Mouse (Mus musculus) heart, embryonic 16.5 days (tissue): ENCODE results near the gene Mapk13. TPM values are rescaled to one million over a fixed set of nuclear protein-coding genes. Genes with fewer than 3 reads are reported as not detected.

Experiments
- ATAC-seq: fragments of 200-750 bp; cut with Nextera tagmentation; replicated peaks from 2 replicates; pipeline ENCODE4 v1.8.0; 2017; ENCODE audit warnings: moderate number of reproducible peaks; ENCODE audit not compliant: insufficient read depth, low FRiP score; ENCODE audit errors: extremely low read depth
- H3K27ac ChIP-seq: fragments of 300-500 bp; sonication (generic); 2 replicates; pipeline ENCODE4 v1.5.1; 2014; ENCODE audit warnings: mild to moderate bottlenecking, low read length, control low read depth, moderate library complexity
- H3K27me3 ChIP-seq: fragments of 300-500 bp; sonication (generic); 2 replicates; pipeline ENCODE4 v1.6.1; 2014; ENCODE audit warnings: low read length, mixed read lengths; ENCODE audit not compliant: control insufficient read depth, insufficient read depth
- H3K36me3 ChIP-seq: fragments of 300-500 bp; sonication (generic); 2 replicates; pipeline ENCODE4 v1.6.1; 2014; ENCODE audit not compliant: control insufficient read depth, insufficient read depth
- H3K4me1 ChIP-seq: fragments of 300-500 bp; sonication (generic); 2 replicates; pipeline ENCODE4 v1.6.1; 2014; ENCODE audit warnings: low read length, mixed read lengths; ENCODE audit not compliant: control insufficient read depth, insufficient read depth
- H3K4me2 ChIP-seq: fragments of 300-500 bp; sonication (generic); 2 replicates; pipeline ENCODE4 v1.6.1; 2014; ENCODE audit warnings: low read depth, mild to moderate bottlenecking, control low read depth, low read length
- H3K4me3 ChIP-seq: fragments of 300-500 bp; sonication (generic); 2 replicates; pipeline ENCODE4 v1.5.1; 2014; ENCODE audit warnings: mild to moderate bottlenecking, control low read depth, low read length
- H3K9ac ChIP-seq: fragments of 300-500 bp; sonication (generic); 2 replicates; pipeline ENCODE4 v1.6.1; 2014; ENCODE audit warnings: low read length, control low read depth
- H3K9me3 ChIP-seq: fragments of 300-500 bp; sonication (generic); replicated peaks from 2 replicates; pipeline ENCODE4 v1.6.1; 2016; ENCODE audit warnings: low read length; ENCODE audit not compliant: control insufficient read depth
- WGBS: fragments of 180-500 bp; shearing (Covaris S2); extraction: QIAGEN DNeasy Blood & Tissue Kit; methylation state at CpG from one replicate; pipeline ENCODE4 v1.1.7; 2014; 5-methylcytosine and 5-hydroxymethylcytosine counted together
- polyA plus RNA-seq: library from polyadenylated mRNA; unstranded; fragments of >200 nt; fragmentation: Nextera tagmentation; extraction: Ambion mirVana; gene quantifications from 2 replicates; pipeline ENCODE4 v1.2.1, GENCODE M21; 2015

Gene Mapk13
- polyA plus RNA-seq, 1 experiment from 2014 or later, result 4.3 TPM

DNA sequence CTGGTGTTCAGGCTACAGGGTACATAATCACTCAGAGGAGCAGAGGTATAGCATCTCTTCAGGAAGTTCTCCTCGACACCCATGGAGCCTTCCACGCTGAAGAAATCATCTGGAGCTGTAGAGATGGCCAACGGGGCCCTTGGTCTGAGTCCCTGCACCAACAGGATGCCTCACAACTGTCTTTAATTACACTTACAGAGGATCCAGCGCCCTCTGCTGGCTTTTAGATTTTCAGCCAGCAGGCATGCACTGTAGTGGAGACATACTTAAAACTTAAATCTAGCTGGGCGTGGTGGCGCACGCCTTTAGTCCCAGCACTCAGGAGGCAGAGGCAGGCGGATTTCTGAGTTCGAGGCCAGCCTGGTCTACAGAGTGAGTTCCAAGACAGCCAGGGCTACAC is 25.2 kb upstream of the Mapk13 start:
- peaks cover 65% of the 10 kb centered on the region for H3K36me3 ChIP-seq
- H3K27me3 ChIP-seq, result no peaks in the 10 kb centered on the region
- WGBS, result 91% methylated on average over 9 of the region's 9 CpGs
- no peak for ATAC-seq
- no peaks in the 10 kb centered on the region for H3K4me1 ChIP-seq
- H3K9ac ChIP-seq, result no peak overlapping the region
- H3K4me2 ChIP-seq, result no peak overlapping the region
- peaks cover 4% of the 10 kb centered on the region; the same call in 1 of the 2 replicates for H3K9me3 ChIP-seq
- no peak overlapping the region for H3K4me3 ChIP-seq
- H3K27ac ChIP-seq, result no peak overlapping the region

DNA sequence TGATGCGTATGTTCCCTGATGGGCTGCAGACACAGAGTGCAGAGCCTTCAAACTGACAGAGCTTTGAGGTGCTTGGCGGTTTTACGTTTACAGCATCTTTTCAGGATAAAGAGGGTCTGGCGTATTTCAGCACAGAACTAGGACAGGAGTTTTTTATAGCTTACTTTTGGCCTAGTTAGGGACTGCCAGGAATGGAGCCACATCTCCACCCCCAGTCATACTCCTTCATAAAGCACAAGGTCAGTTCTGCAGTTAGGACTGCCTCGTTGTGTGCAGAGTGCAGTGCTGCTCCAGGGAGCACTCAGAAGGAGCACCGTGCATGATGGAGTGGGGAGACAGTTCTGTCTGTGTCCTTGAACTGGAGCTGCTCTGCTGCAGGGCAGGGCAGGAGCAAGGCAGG is 23.3 kb upstream of the Mapk13 start:
- no peak overlapping the region for H3K4me3 ChIP-seq
- no peaks in the 10 kb centered on the region for H3K27me3 ChIP-seq
- H3K9me3 ChIP-seq, result peaks cover 4% of the 10 kb centered on the region; the same call in 1 of the 2 replicates
- no peaks in the 10 kb centered on the region for H3K4me1 ChIP-seq
- H3K36me3 ChIP-seq, result peaks cover 50% of the 10 kb centered on the region
- no peak for ATAC-seq
- no peak overlapping the region for H3K27ac ChIP-seq
- WGBS, result 67% methylated on average over 6 of the region's 6 CpGs
- H3K9ac ChIP-seq, result no peak overlapping the region
- no peak overlapping the region for H3K4me2 ChIP-seq

- Histone ChIP-seq H3K9me3 (peaks cover 4% of the 10 kb centered on the region; the same call in 1 of the 2 replicates), H3K36me3 (peaks cover 33% of the 10 kb centered on the region), H3K4me3 (no peak overlapping the region), H3K27me3 (no peaks in the 10 kb centered on the region), H3K27ac (no peak overlapping the region), H3K4me1 (no peaks in the 10 kb centered on the region), H3K9ac (no peak overlapping the region), H3K4me2 (no peak overlapping the region)
- 78% methylated on average over 4 of the region's 4 CpGs for WGBS
- ATAC-seq, result no peak
Observed at GRCm38 (mm10) chr17:28748001-28748400, 21.1 kb upstream of the Mapk13 start.

- H3K4me1 ChIP-seq, result no peaks in the 10 kb centered on the region
- H3K4me3 ChIP-seq, result no peak overlapping the region
- H3K27me3 ChIP-seq, result no peaks in the 10 kb centered on the region
- no peak overlapping the region for H3K27ac ChIP-seq
- peaks cover 12% of the 10 kb centered on the region for H3K36me3 ChIP-seq
- no peak overlapping the region for H3K4me2 ChIP-seq
- WGBS, result 66% methylated on average over 6 of the region's 6 CpGs
- H3K9me3 ChIP-seq, result no peaks in the 10 kb centered on the region
- ATAC-seq, result no peak
- H3K9ac ChIP-seq, result no peak overlapping the region
Observed at GRCm38 (mm10) chr17:28750580-28750979, 18.5 kb upstream of the Mapk13 start.

- no peak overlapping the region for H3K9ac ChIP-seq
- no peak for ATAC-seq
- WGBS, result 63% methylated on average over 5 of the region's 5 CpGs
- H3K4me1 ChIP-seq, result no peaks in the 10 kb centered on the region
- no peaks in the 10 kb centered on the region for H3K36me3 ChIP-seq
- no peaks in the 10 kb centered on the region for H3K9me3 ChIP-seq
- no peak overlapping the region for H3K4me3 ChIP-seq
- no peak overlapping the region for H3K27ac ChIP-seq
- no peak overlapping the region for H3K4me2 ChIP-seq
- no peaks in the 10 kb centered on the region for H3K27me3 ChIP-seq
Observed at GRCm38 (mm10) chr17:28756447-28756846, 12.7 kb upstream of the Mapk13 start.

- Histone ChIP-seq H3K27ac (no peak overlapping the region), H3K27me3 (no peaks in the 10 kb centered on the region), H3K4me1 (no peaks in the 10 kb centered on the region), H3K4me3 (no peak overlapping the region), H3K36me3 (no peaks in the 10 kb centered on the region), H3K4me2 (no peak overlapping the region), H3K9ac (no peak overlapping the region), H3K9me3 (no peaks in the 10 kb centered on the region)
- no peak for ATAC-seq
- 54% methylated on average over 2 of the region's 2 CpGs for WGBS
Observed at GRCm38 (mm10) chr17:28757470-28757869, 11.6 kb upstream of the Mapk13 start.

- H3K4me2 ChIP-seq, result no peak overlapping the region
- no peaks in the 10 kb centered on the region for H3K36me3 ChIP-seq
- WGBS, result 65% methylated on average over 8 of the region's 8 CpGs
- no peak overlapping the region for H3K4me3 ChIP-seq
- no peaks in the 10 kb centered on the region for H3K9me3 ChIP-seq
- H3K27me3 ChIP-seq, result no peaks in the 10 kb centered on the region
- H3K27ac ChIP-seq, result no peak overlapping the region
- H3K9ac ChIP-seq, result no peak overlapping the region
- ATAC-seq, result no peak
- no peaks in the 10 kb centered on the region for H3K4me1 ChIP-seq
Observed at GRCm38 (mm10) chr17:28760736-28761312, 8.3 kb upstream of the Mapk13 start.

GRCm38 (mm10) chr17:28761871-28762270 is 7.2 kb upstream of the Mapk13 start:
- no peak for ATAC-seq
- 17% methylated on average over 3 of the region's 3 CpGs for whole genome bisulfite sequencing
- no peak overlapping the region for H3K27ac ChIP-seq

GRCm38 (mm10) chr17:28766203-28766602 is 2.9 kb upstream of the Mapk13 start:
- Histone ChIP-seq H3K27me3 (peaks cover 20% of the 10 kb centered on the region), H3K27ac (no peak overlapping the region), H3K9ac (no peak overlapping the region), H3K4me1 (peaks cover 12% of the 10 kb centered on the region), H3K36me3 (no peaks in the 10 kb centered on the region), H3K4me2 (no peak overlapping the region), H3K4me3 (no peak overlapping the region), H3K9me3 (no peaks in the 10 kb centered on the region)
- 52% methylated on average over 3 of the region's 3 CpGs for whole genome bisulfite sequencing
- ATAC-seq, result no peak

More at GRCm38 (mm10) chr17:28761871-28762270, 7.2 kb upstream of the Mapk13 start:
- Histone ChIP-seq H3K4me2 (no peak overlapping the region), H3K4me1 (no peaks in the 10 kb centered on the region), H3K27me3 (no peaks in the 10 kb centered on the region), H3K9me3 (no peaks in the 10 kb centered on the region), H3K4me3 (no peak overlapping the region), H3K9ac (no peak overlapping the region), H3K36me3 (no peaks in the 10 kb centered on the region)
